Mouse (Mus musculus): ENCODE data around the gene Wdr5.

Wdr5 gene

GRCm38 (mm10) chr2:27548664-27549369 lies 33.9 kb downstream of the Wdr5 start:
- DNase-seq (ENCODE audit: extremely low spot score, low spot score): no peak

GRCm38 (mm10) chr2:27552620-27553287 lies 37.8 kb downstream of the Wdr5 start:
- DNase-seq (ENCODE audit: extremely low spot score, low spot score): peak; percentile 83

- no peak for DNase-seq (ENCODE audit: extremely low spot score, low spot score)
These were observed 39.4 kb downstream of the Wdr5 start for GRCm38 (mm10) chr2:27554308-27554707.

- DNase-seq (ENCODE audit: extremely low spot score, low spot score): no peak
These were observed 42.0 kb downstream of the Wdr5 start for GRCm38 (mm10) chr2:27556921-27557320.

- DNase-seq (ENCODE audit: extremely low spot score, low spot score): no peak
These were observed 45.8 kb downstream of the Wdr5 start for GRCm38 (mm10) chr2:27560708-27561123.

GRCm38 (mm10) chr2:27561159-27561558 lies 46.2 kb downstream of the Wdr5 start:
- no peak for DNase-seq (ENCODE audit: extremely low spot score, low spot score)

GRCm38 (mm10) chr2:27561829-27562228 lies 46.9 kb downstream of the Wdr5 start:
- no peak for DNase-seq (ENCODE audit: extremely low spot score, low spot score)

- DNase-seq (ENCODE audit: extremely low spot score, low spot score): no peak
These were observed 48.7 kb downstream of the Wdr5 start for GRCm38 (mm10) chr2:27563641-27564148.

GRCm38 (mm10) chr2:27564694-27565093 lies 49.7 kb downstream of the Wdr5 start:
- DNase-seq (ENCODE audit: extremely low spot score, low spot score): no peak

- no peak for DNase-seq (ENCODE audit: extremely low spot score, low spot score)
These were observed 50.6 kb downstream of the Wdr5 start for GRCm38 (mm10) chr2:27565316-27566103.

- DNase-seq (ENCODE audit: extremely low spot score, low spot score): no peak
These were observed 55.9 kb downstream of the Wdr5 start for GRCm38 (mm10) chr2:27570856-27571255.

GRCm38 (mm10) chr2:27572261-27572793 lies 57.4 kb downstream of the Wdr5 start:
- DNase-seq (ENCODE audit: extremely low spot score, low spot score): peak; percentile 23

- peak; percentile 47 for DNase-seq (ENCODE audit: extremely low spot score, low spot score)
These were observed 58.1 kb downstream of the Wdr5 start for GRCm38 (mm10) chr2:27572928-27573627.

GRCm38 (mm10) chr2:27573628-27573966 lies 58.6 kb downstream of the Wdr5 start:
- no peak for DNase-seq (ENCODE audit: extremely low spot score, low spot score)

GRCm38 (mm10) chr2:27576416-27576815 lies 61.5 kb downstream of the Wdr5 start:
- no peak for DNase-seq (ENCODE audit: extremely low spot score, low spot score)

- DNase-seq (ENCODE audit: extremely low spot score, low spot score): no peak
These were observed 63.6 kb downstream of the Wdr5 start for GRCm38 (mm10) chr2:27578552-27578951.

- DNase-seq (ENCODE audit: extremely low spot score, low spot score): no peak
These were observed 67.2 kb downstream of the Wdr5 start for GRCm38 (mm10) chr2:27582112-27582511.

- no peak for DNase-seq (ENCODE audit: extremely low spot score, low spot score)
These were observed 68.1 kb downstream of the Wdr5 start for GRCm38 (mm10) chr2:27583019-27583418.

GRCm38 (mm10) chr2:27584546-27584945 lies 69.6 kb downstream of the Wdr5 start:
- DNase-seq (ENCODE audit: extremely low spot score, low spot score): no peak
